Mouse (Mus musculus) liver, embryonic 14.5 days (tissue): Measurements from ENCODE around the gene Tmem169. TPM values are rescaled to one million over a fixed set of nuclear protein-coding genes. Genes with fewer than 3 reads are reported as not detected.
A peak's percentile ranks its signal among the peaks of the same experiment; 100 is the strongest.

Experiments
- ATAC-seq: fragments of 200-750 bp; cut with Nextera tagmentation; 2 replicates; pipeline ENCODE4 v1.8.0; 2017; ENCODE audit warnings: moderate number of reproducible peaks, mild to moderate bottlenecking, moderate library complexity; ENCODE audit not compliant: insufficient read depth
- DNase-seq, 3 experiments: peaks; one replicate each; pipeline ENCODE4 v3.0.0-alpha.2; 2012 to 2013; ENCODE audit warnings: low read depth in 3 of 3, low spot score in 3 of 3
- H3K27ac ChIP-seq: fragments of 300-500 bp; sonication (generic); 2 replicates; pipeline ENCODE4 v1.5.1; 2014; ENCODE audit warnings: moderate library complexity, mild to moderate bottlenecking, control low read depth, inconsistent platforms
- H3K27me3 ChIP-seq: fragments of 300-500 bp; sonication (generic); 2 replicates; pipeline ENCODE4 v1.6.1; 2014; ENCODE audit warnings: mild to moderate bottlenecking, low read length, moderate library complexity; ENCODE audit not compliant: control insufficient read depth, insufficient read depth
- H3K36me3 ChIP-seq: fragments of 300-500 bp; sonication (generic); replicated peaks from 2 replicates; pipeline ENCODE4 v1.6.1; 2014; ENCODE audit warnings: low read depth; ENCODE audit not compliant: control insufficient read depth, insufficient read depth
- H3K4me1 ChIP-seq, 2 experiments: fragments of 200-500 bp in 1 of 2; fragments of 300-500 bp in 1 of 2; sonication (generic) in 1 of 2; replicated peaks; 2 replicates each; pipeline ENCODE4 v1.6.1; 2012 to 2014; ENCODE audit warnings: antibody characterized with exemption in 1 of 2, inconsistent platforms in 1 of 2, low read length in 1 of 2; ENCODE audit not compliant: control insufficient read depth in 2 of 2, insufficient read depth in 2 of 2
- H3K4me2 ChIP-seq: fragments of 300-500 bp; sonication (generic); 2 replicates; pipeline ENCODE4 v1.6.1; 2014; ENCODE audit warnings: low read depth, mild to moderate bottlenecking, control low read depth, moderate library complexity
- H3K4me3 ChIP-seq, 2 experiments: fragments of 200-500 bp in 1 of 2; fragments of 300-500 bp in 1 of 2; sonication (generic) in 1 of 2; 2 replicates each; pipeline ENCODE4 v1.5.1; 2012 to 2014; ENCODE audit warnings: low read depth in 2 of 2, low read length in 2 of 2, mild to moderate bottlenecking in 2 of 2, control low read depth in 1 of 2, inconsistent platforms in 1 of 2, moderate library complexity in 1 of 2; ENCODE audit not compliant: insufficient read depth in 1 of 2
- H3K9ac ChIP-seq: fragments of 300-500 bp; sonication (generic); replicated peaks from 2 replicates; pipeline ENCODE4 v1.6.1; 2014; ENCODE audit warnings: mild to moderate bottlenecking, control low read depth, moderate library complexity
- H3K9me3 ChIP-seq: fragments of 300-500 bp; sonication (generic); 2 replicates; pipeline ENCODE4 v1.6.1; 2016; ENCODE audit warnings: low read length, mixed read lengths; ENCODE audit not compliant: control insufficient read depth
- CTCF ChIP-seq: IDR thresholded peaks from 2 replicates; pipeline ENCODE4 v1.5.1; 2016; ENCODE audit warnings: antibody characterized with exemption, low read depth, control low read depth
- EP300 ChIP-seq: IDR thresholded peaks from 2 replicates; pipeline ENCODE4 v1.6.1; 2016; ENCODE audit warnings: antibody characterized with exemption, low read depth
- WGBS: fragments of 180-500 bp; shearing (Covaris S2); extraction: QIAGEN DNeasy Blood & Tissue Kit; methylation state at CpG from one replicate; pipeline ENCODE4 v1.1.7; 2014; ENCODE audit not compliant: insufficient replicate concordance; 5-methylcytosine and 5-hydroxymethylcytosine counted together
- polyA plus RNA-seq, 2 experiments: library from polyadenylated mRNA; depleted of rRNA in 1 of 2; stranded (reverse) in 1 of 2; unstranded in 1 of 2; fragments of >200 nt; fragmentation: Nextera tagmentation in 1 of 2; extraction: Ambion mirVana in 1 of 2; gene quantifications; 2 replicates each; pipeline versions ENCODE4 v1.2.1 to v1.2.3; 2012 to 2014

Gene Tmem169
- polyA plus RNA-seq, 2 experiments: 0.50 to 0.81 TPM

DNA sequence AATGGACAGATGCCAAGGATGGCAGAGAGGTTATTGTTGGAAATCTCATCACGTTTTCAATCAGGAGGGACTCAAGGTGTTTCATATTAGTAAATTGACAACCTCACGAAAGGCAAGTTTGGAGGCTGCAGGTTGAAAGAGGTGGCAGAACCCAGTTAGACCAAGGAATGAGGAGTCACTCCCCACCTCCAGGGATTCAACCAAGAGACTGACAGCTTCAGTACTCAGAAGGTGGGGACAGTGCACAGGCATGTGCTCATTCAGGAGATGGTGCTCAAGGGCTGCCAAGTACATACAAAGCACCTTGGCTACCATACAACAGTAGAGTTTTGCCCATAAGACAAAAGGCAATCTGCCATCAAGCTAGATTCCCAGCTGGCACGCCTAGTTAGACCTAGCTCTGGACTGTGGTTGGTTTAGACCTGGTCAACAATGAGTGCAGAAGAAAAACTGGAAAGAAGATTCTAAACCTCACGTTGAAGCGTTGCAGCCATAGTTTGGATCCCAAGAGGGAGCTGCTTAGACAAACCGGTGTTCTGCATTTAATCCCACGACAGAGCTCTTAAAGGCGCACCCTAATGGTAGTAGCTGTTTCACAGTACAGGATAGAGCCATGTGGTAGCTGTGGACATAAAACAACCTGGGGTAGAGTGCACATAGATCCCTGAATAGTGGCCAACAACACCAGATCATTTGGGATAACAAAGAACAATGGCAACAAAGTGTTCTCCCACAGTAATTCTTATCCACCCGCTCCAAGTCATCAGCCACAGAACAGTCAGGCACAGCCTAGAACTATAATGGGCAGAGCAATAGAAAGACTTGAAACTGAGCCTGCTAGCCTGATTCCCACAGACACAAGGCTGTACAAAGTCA lies 27.6 kb upstream of the Tmem169 start:
- H3K4me2 ChIP-seq: no peak overlapping the region; the same call in 1 of the 2 replicates
- no peak overlapping the region for H3K9ac ChIP-seq
- H3K36me3 ChIP-seq: no peaks in the 10 kb centered on the region
- H3K4me1 ChIP-seq: peaks cover 0 to 10% of the 10 kb centered on the region in 2 experiments; a peak in 2 of 4 replicates
- H3K27ac ChIP-seq: no peak overlapping the region
- no peak overlapping the region for H3K4me3 ChIP-seq
- ATAC-seq (no peak), DNase-seq (no peak)
- H3K9me3 ChIP-seq: no peaks in the 10 kb centered on the region
- no peaks in the 10 kb centered on the region for H3K27me3 ChIP-seq
- WGBS: 64% methylated on average over 9 of the region's 9 CpGs
- TF ChIP-seq EP300 (no peak), CTCF (no peak)

GRCm38 (mm10) chr1:72263099-72263498 lies 21.1 kb upstream of the Tmem169 start:
- no peak for DNase-seq
- Histone ChIP-seq H3K27me3 (no peaks in the 10 kb centered on the region), H3K4me3 (no peak overlapping the region), H3K4me2 (no peak overlapping the region), H3K9me3 (no peaks in the 10 kb centered on the region), H3K4me1 (no peaks in the 10 kb centered on the region; a peak in 1 of 4 replicates), H3K27ac (no peak overlapping the region), H3K9ac (no peak overlapping the region), H3K36me3 (no peaks in the 10 kb centered on the region)
- no peak for ATAC-seq
- 64% methylated on average over 3 of the region's 3 CpGs for WGBS
- TF ChIP-seq EP300 (no peak), CTCF (no peak)

- H3K9me3 ChIP-seq: no peaks in the 10 kb centered on the region
- no peak overlapping the region for H3K27ac ChIP-seq
- no peak for TF ChIP-seq CTCF
- TF ChIP-seq EP300: no peak
- H3K4me2 ChIP-seq: no peak overlapping the region
- H3K4me1 ChIP-seq: peaks cover 0 to 2% of the 10 kb centered on the region in 2 experiments; a peak in 1 of 4 replicates
- no peak for DNase-seq
- no peaks in the 10 kb centered on the region for H3K27me3 ChIP-seq
- 80% methylated on average over 3 of the region's 3 CpGs for WGBS
- no peak for ATAC-seq
- H3K9ac ChIP-seq: no peak overlapping the region
- H3K4me3 ChIP-seq: no peak overlapping the region
- H3K36me3 ChIP-seq: no peaks in the 10 kb centered on the region; the same call in 1 of the 2 replicates
Observed at GRCm38 (mm10) chr1:72278085-72278484, 6.1 kb upstream of the Tmem169 start.

DNA sequence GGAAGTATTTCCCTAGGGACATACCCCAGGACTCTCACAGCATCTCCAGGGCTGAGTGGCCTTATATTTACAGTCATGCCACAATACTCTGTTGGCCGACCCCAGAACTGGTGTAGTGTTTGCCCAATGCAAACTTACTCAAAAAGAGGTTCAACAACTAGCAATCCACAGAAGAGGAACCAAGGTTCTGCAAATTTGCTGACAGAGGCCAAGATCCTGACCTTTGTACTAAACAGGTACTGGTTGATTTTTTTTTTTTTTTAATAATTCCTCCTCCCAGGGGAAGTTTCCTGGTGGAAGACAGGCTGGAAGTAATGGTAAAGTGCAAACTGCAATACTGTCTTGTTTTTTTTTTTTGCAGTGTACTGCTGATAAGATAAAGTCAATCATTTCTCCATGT lies 1.6 kb upstream of the Tmem169 start:
- peaks cover 4% of the 10 kb centered on the region; the same call in 1 of the 2 replicates for H3K27me3 ChIP-seq
- 43% methylated on average over 1 of the region's 1 CpGs for WGBS
- no peak overlapping the region for H3K4me3 ChIP-seq
- TF ChIP-seq EP300 (no peak), CTCF (no peak)
- ATAC-seq (no peak), DNase-seq (no peak)
- H3K36me3 ChIP-seq: no peaks in the 10 kb centered on the region
- H3K9ac ChIP-seq: no peak overlapping the region
- no peak overlapping the region for H3K27ac ChIP-seq
- peak overlapping the region; percentile 86; the same call in 1 of the 2 replicates for H3K4me2 ChIP-seq
- peaks cover 0 to 12% of the 10 kb centered on the region in 2 experiments; a peak in 3 of 4 replicates for H3K4me1 ChIP-seq
- no peaks in the 10 kb centered on the region for H3K9me3 ChIP-seq

DNA sequence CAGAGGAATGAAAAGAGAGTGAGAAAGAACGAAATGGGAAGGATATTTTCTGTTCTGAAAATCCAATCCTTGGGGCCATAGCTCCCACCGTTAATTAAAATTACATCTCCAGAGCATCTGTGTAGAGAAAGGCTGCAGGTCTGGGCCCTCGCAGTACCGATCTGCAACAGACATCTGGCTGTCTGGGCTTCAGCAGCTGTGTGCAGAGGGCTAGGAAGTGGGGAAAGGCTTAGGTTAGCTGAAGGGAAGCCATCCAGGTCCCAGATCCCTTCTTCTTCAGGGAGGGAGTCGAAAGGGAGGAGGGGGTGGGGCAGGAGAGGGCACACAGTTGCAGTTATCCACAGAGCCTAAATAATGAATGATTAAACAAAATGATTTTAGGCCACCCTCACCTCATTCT lies 370 bp downstream of the Tmem169 start:
- H3K9ac ChIP-seq: no peak overlapping the region
- H3K4me2 ChIP-seq: peak overlapping the region; percentile 86
- H3K27ac ChIP-seq: no peak overlapping the region
- WGBS: 2% methylated on average over 5 of the region's 5 CpGs
- no peaks in the 10 kb centered on the region for H3K36me3 ChIP-seq
- no peaks in the 10 kb centered on the region for H3K9me3 ChIP-seq
- no peak for TF ChIP-seq CTCF
- no peak for TF ChIP-seq EP300
- H3K27me3 ChIP-seq: peaks cover 4% of the 10 kb centered on the region; the same call in 1 of the 2 replicates
- H3K4me3 ChIP-seq: peak overlapping the region in 1 of 2 experiments; percentile 65; a peak in 1 of 4 replicates
- ATAC-seq: no peak
- H3K4me1 ChIP-seq: peaks cover 0 to 21% of the 10 kb centered on the region in 2 experiments; a peak in 3 of 4 replicates
- no peak for DNase-seq
